Mouse (Mus musculus): ENCODE measurements around the gene 1700001C19Rik. TPM values are rescaled to one million over a fixed set of nuclear protein-coding genes. Genes with fewer than 3 reads are reported as not detected.

1700001C19Rik gene
- total RNA-seq (2021) = not detected
- 0.24 TPM in 1 of 2 replicates, not detected in the other for polyA plus RNA-seq (2012; rRNA removed)
- long read RNA-seq = 0 reads

GRCm38 (mm10) chr17:47436907-47437547, at the start of gene 1700001C19Rik:
TSS of gene 1700001C19Rik (minus strand) at chr17:47437376.
- peak; percentile 23 for DNase-seq

DNA sequence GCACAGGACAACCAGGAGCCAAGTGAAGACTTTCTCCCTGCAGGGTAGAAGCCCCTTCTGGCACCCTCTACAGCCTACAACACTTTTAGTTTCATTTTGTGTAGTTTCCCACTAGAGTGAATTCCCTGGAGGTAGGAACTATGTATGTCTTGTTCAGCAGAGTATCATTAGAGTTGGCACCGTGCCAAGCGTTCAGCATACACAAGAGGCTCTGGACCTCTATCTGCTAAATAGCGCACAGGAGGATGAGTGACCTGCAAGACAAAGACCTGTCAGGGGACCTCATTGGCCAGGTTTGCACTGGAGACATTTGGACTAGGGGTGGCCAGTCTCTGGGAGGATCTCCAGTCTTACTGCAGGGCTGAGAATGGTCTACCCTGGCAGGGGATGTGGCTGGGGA, 48.6 kb upstream of the 1700001C19Rik start:
- no peak for DNase-seq

DNA sequence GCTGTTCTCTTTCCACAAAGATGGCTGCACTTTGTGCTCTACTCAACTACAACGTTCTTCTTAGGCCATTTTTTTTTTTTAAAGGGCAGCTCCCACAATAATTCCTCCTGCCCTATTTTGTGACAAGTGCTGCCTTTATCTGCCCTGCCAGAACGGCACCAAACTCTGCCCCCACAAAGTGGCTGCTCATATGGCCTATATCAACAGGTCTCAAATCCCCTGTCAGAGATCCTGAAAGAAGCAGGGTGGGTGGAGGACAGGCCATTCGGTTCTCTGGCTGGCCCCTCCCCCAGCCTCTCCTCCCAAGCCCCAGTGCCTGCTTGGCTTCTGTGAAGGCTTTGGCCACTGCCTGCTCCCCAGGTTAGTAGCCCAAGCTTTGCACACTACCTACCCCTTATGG, 47.8 kb upstream of the 1700001C19Rik start:
- DNase-seq = no peak

DNA sequence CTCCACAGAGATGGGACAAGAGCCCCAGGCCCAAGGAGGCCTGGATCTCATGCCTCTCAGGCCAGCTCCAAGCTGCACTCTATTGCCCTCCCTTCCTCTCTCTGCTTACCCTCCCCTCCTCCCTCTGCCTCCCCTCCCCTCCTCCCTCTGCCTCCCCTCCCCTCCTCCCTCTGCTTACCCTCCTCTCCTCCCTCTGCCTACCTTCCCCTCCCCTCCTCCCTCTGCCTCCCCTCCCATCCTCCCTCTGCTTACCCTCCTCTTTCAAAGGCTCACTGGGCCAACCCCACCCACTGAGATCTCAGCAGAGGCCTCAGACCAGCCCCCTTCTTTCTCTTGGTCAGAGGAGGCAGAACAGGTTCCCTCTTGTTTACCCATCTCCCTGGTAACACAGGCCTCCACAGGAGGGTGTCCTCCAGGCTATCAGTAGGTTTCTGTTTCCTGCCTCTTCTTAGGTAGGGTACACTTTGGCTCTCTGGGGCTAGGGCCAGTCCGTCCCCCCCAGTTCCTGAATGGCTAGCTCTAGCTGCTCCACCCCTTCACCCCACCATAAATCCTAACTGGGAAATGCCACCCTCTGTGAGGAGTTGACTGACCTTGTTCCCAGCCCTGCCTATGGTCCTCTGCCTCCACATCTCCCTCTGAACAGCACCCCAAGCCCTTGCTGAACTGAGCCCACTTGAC, 47.2 kb upstream of the 1700001C19Rik start:
- no peak for DNase-seq

- DNase-seq = peak; percentile 54
Measured at GRCm38 (mm10) chr17:47482401-47482800, 45.2 kb upstream of the 1700001C19Rik start.

DNA sequence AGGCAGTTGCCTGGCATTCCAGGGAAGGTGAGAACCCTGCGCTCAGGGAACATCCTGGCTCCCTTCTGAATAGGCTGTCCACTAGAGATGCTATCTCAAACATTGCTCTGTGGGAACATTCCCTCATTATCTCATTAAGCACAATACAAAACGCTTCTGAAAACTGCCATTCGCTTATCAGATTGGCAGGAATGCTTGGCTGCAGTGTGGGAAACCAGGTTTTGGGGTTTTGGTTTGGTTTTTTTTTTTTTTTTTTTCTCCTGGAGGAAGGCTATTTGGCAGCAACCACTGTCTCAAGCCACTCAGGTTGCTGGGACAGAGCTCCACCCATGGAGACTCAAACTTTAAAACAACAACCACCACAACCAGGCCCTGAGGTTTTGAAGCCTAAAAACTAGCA, 42.7 kb upstream of the 1700001C19Rik start:
- no peak for DNase-seq

DNA sequence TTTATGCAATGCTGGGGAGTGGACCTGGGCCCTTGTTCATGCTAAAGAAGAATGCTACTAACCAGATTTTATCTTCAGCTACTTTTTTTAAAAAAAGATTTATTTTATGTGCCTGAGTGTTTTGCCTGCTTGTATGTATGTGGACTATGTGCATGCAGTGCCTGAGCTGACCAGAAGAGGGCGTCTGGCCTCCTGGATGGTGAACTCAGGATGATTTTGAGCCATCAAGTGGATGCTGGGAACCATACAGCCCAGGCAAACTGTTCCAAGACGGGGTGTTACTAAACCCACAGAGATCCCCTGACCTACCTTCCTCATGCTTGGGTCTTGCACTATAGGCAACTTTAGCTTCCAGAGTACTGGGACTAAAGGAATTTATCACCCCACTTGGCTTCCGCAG, 38.5 kb upstream of the 1700001C19Rik start:
- DNase-seq = no peak

DNA sequence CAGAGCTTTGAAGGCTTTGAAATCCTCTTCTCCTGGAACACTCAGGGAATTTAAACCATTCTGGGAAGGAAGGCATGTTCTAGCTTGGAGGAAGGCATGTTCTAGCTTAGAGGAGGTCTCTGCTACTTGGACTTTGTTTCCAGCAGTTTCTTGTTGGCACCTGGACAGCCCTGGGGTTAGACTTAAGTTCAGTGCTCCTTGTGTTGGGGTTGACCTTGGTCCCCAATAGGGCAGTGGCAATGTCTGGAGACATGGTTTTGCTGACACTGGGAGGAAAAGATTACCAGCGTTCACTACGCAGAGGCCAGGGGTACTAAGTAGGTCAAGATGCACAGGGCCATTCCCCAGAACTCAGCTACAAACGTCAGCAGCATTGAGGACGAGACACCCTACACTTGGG, 38.0 kb upstream of the 1700001C19Rik start:
- no peak for DNase-seq

- no peak for DNase-seq
Measured at GRCm38 (mm10) chr17:47474250-47474649, 37.1 kb upstream of the 1700001C19Rik start.

GRCm38 (mm10) chr17:47473434-47473974, 36.3 kb upstream of the 1700001C19Rik start:
- peak; percentile 54 for DNase-seq

- DNase-seq = no peak
Measured at GRCm38 (mm10) chr17:47472435-47473350, 35.5 kb upstream of the 1700001C19Rik start.

GRCm38 (mm10) chr17:47470686-47471085, 33.5 kb upstream of the 1700001C19Rik start:
- DNase-seq = no peak

DNA sequence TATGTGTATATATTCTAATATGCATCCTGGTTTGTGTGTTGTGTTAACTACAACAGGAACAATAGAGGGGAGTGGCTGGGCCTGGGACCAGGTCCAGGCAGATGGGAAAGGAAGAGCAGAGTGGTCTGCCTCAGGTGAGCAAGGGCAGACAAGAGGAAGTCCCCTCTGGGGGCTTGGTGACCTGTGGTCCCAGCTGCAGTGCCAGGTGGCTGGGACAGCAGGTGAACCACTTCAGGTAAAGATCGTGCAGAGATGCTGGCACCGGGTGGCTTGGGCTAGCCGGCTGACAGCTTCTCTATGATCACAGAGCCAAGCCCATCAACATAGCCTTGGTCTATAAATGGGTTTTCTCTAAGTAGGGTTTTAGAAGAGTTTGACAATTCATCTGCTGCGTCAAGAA, 32.9 kb upstream of the 1700001C19Rik start:
- DNase-seq = no peak

- no peak for DNase-seq
Measured at GRCm38 (mm10) chr17:47469642-47470041, 32.5 kb upstream of the 1700001C19Rik start.

DNA sequence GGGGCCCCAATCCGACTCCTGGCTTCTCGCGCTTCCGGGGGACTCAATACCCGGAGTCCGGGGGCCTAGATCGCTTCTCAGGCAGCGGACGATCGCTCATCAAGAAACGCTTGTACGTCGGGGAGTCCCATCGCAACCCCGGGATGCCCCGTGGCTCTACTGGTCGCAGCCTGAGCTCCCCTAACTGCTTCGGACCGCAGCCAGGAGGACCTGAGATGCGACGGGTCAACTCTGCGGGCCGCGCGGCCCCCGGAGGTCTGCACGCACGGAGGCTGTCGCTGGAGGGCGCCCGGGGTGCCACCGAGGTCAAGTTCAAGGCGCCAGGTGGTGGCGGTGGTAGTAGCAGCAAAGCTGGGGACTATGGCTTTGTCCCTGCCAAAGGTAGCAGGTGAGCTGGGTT, 31.3 kb upstream of the 1700001C19Rik start:
- no peak for DNase-seq

- no peak for DNase-seq
Measured at GRCm38 (mm10) chr17:47468063-47468462, 30.9 kb upstream of the 1700001C19Rik start.

DNA sequence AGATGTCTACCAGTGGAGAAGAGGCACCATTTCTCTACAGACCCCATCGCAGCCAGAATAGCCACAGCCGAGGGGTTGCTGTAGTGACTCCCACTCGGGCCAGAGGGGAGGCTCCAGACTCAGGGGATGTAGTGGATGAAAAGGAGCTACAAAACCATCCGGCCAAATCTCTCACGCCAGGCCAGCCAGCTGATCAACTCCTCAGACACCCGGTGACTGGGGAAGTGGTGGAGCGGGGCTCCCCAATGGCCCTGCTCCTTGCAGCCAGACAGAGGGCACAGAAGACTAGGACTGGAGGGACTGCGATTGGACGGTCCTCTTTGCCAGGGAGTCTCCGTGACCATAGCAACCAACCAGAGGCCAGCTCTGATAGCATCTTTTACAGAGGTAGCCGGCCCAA, 30.5 kb upstream of the 1700001C19Rik start:
- DNase-seq = no peak

- no peak for DNase-seq
Measured at GRCm38 (mm10) chr17:47466284-47466683, 29.1 kb upstream of the 1700001C19Rik start.

DNA sequence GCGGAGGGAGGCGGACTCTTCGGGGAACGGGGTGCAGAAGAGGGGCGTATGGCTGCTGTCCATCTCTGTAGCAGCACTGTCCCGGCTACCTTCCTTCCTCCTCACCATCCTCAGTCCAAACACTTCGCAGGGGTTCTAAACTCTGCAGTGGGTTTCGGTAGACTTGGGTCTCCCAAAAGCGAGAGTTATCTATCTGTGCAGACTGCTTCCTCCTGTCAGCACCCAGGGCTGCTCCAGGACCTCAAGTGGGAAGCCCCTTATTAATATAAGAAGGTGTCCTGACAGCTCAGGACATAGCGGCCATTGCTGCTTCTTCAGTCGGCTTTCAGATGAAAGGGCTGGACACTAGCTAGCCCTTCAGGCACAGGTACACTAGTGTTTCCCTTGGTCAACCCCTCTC, 27.8 kb upstream of the 1700001C19Rik start:
- no peak for DNase-seq

- DNase-seq = no peak
Measured at GRCm38 (mm10) chr17:47464248-47464965, 27.2 kb upstream of the 1700001C19Rik start.

GRCm38 (mm10) chr17:47462728-47463388, 25.7 kb upstream of the 1700001C19Rik start:
- no peak for DNase-seq

Data from adrenal gland, adult 2 months (tissue).